Mouse (Mus musculus) hindbrain, embryonic 11.5 days (tissue): Measurements from ENCODE around the gene Akp3. TPM values are rescaled to one million over a fixed set of nuclear protein-coding genes. Genes with fewer than 3 reads are reported as not detected.
A peak's percentile ranks its signal among the peaks of the same experiment; 100 is the strongest.

Source experiments
- ATAC-seq: fragments of 200-750 bp; cut with Nextera tagmentation; 2 replicates; pipeline ENCODE4 v1.8.0; 2017; ENCODE audit warnings: mild to moderate bottlenecking, moderate TSS enrichment, moderate library complexity; ENCODE audit not compliant: low FRiP score
- DNase-seq: peaks from one replicate; pipeline ENCODE4 v3.0.0-alpha.2; 2015; ENCODE audit warnings: low spot score
- H3K27ac ChIP-seq: fragments of 300-500 bp; sonication (generic); 2 replicates; pipeline ENCODE4 v1.5.1; 2014; ENCODE audit warnings: mild to moderate bottlenecking, low read depth, low read length
- H3K27me3 ChIP-seq: fragments of 300-500 bp; sonication (generic); 2 replicates; pipeline ENCODE4 v1.6.1; 2014; ENCODE audit warnings: mild to moderate bottlenecking, low read length, moderate library complexity, mixed read lengths; ENCODE audit not compliant: control insufficient read depth, insufficient read depth
- H3K36me3 ChIP-seq: fragments of 300-500 bp; sonication (generic); 2 replicates; pipeline ENCODE4 v1.6.1; 2014; ENCODE audit warnings: mild to moderate bottlenecking, low read length, moderate library complexity, mixed read lengths; ENCODE audit not compliant: control insufficient read depth, insufficient read depth
- H3K4me1 ChIP-seq: fragments of 300-500 bp; sonication (generic); replicated peaks from 2 replicates; pipeline ENCODE4 v1.6.1; 2014; ENCODE audit warnings: low read length, mixed read lengths; ENCODE audit not compliant: control insufficient read depth, insufficient read depth
- H3K4me2 ChIP-seq: fragments of 300-500 bp; sonication (generic); replicated peaks from 2 replicates; pipeline ENCODE4 v1.6.1; 2014; ENCODE audit warnings: mild to moderate bottlenecking, low read depth, low read length
- H3K4me3 ChIP-seq: fragments of 300-500 bp; sonication (generic); 2 replicates; pipeline ENCODE4 v1.5.1; 2014; ENCODE audit warnings: low read depth, low read length
- H3K9ac ChIP-seq: fragments of 300-500 bp; sonication (generic); 2 replicates; pipeline ENCODE4 v1.6.1; 2014; ENCODE audit warnings: low read depth, low read length
- H3K9me3 ChIP-seq: fragments of 300-500 bp; sonication (generic); 2 replicates; pipeline ENCODE4 v1.6.1; 2016; ENCODE audit warnings: low read length; ENCODE audit not compliant: control insufficient read depth
- WGBS: fragments of 180-500 bp; shearing (Covaris S2); extraction: QIAGEN DNeasy Blood & Tissue Kit; methylation state at CpG from one replicate; pipeline ENCODE4 v1.1.7; 2014; 5-methylcytosine and 5-hydroxymethylcytosine counted together
- polyA plus RNA-seq: library from polyadenylated mRNA; unstranded; fragments of >200 nt; fragmentation: Nextera tagmentation; extraction: Ambion mirVana; gene quantifications from 2 replicates; pipeline ENCODE4 v1.2.1, GENCODE M21; 2014

The Akp3 gene
- polyA plus RNA-seq, 1 experiment from 2014 or later, result not detected

DNA sequence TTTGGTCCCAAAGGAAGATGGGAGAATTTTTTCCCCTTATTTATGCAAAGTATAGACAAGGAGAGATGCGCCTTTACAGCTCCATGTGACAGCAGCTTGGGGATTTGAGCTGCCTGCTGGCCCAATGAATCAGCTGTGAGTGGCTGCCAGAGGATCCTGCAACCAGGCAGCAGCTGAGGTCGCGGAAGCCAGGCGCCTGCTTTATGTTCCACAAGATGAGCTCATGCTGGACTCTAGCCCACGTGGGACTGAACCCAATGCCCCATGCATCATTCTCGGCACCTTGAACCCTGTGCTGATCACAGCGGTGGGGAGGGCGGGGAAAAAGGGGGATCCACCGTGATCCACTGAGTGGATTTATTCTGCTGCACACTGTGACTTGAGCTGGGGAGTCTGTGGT lies 17.7 kb downstream of the Akp3 start:
- no peak for DNase-seq
- Histone ChIP-seq H3K36me3 (no peaks in the 10 kb centered on the region), H3K4me1 (no peaks in the 10 kb centered on the region), H3K9ac (no peak overlapping the region), H3K27me3 (no peaks in the 10 kb centered on the region), H3K27ac (no peak overlapping the region), H3K4me3 (no peak overlapping the region), H3K9me3 (no peaks in the 10 kb centered on the region), H3K4me2 (no peak overlapping the region)
- ATAC-seq, result peak; percentile 57; the same call in 1 of the 2 replicates
- WGBS, result 73% methylated on average over 9 of the region's 9 CpGs

DNA sequence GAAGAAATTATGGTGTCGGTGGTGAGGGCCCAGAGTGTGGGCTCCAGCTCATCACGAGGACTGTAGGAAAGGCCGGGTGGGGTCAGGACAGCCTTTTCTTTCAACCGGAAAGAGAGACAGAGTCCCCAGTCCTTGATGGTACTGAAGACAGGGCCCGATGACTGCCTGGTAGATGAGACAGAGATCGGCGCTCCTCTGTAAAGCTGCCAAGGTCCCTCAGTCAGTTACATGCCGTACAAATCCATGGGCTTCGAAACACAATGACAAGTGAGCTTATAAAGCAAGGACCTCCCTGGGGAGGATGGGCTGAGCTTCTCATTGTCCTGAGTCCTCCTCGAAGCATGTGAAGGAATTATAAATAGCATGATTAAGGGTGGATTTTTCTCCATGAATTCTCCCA lies 18.4 kb downstream of the Akp3 start:
- Histone ChIP-seq H3K27ac (no peak overlapping the region), H3K4me3 (no peak overlapping the region), H3K27me3 (no peaks in the 10 kb centered on the region), H3K9me3 (no peaks in the 10 kb centered on the region), H3K9ac (0 out of 2 replicates have a peak overlapping the region, but pooled peaks have one; percentile 23), H3K4me1 (no peaks in the 10 kb centered on the region), H3K4me2 (no peak overlapping the region), H3K36me3 (no peaks in the 10 kb centered on the region)
- 70% methylated on average over 10 of the region's 10 CpGs for WGBS
- DNase-seq (no peak), ATAC-seq (no peak)

DNA sequence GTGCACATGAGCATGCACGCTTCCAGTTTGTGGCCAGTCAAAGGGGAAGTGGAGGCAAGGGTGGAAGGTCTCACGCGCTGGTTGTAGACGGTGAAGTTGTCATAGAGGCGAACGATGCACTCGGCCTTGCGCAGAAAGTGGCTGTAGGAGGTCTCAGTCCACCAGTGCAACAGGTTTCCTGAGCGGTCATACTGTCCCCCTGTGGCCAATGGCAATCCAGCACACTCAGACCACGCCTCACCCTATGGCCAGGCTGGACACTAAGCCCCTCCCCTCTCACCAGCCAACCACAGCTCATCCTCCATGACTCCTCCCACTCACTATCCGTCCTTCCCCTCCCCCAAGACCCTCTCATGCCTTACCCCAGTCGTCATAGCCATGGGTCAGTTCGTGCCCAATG lies 24.6 kb downstream of the Akp3 start:
- Histone ChIP-seq H3K9me3 (no peaks in the 10 kb centered on the region), H3K27ac (no peak overlapping the region), H3K4me3 (no peak overlapping the region), H3K4me2 (no peak overlapping the region), H3K27me3 (peaks cover 38% of the 10 kb centered on the region), H3K4me1 (peaks cover 5% of the 10 kb centered on the region; the same call in 1 of the 2 replicates), H3K36me3 (no peaks in the 10 kb centered on the region), H3K9ac (no peak overlapping the region)
- 28% methylated on average over 13 of the region's 13 CpGs for WGBS
- ATAC-seq (no peak), DNase-seq (peak; percentile 28)

DNA sequence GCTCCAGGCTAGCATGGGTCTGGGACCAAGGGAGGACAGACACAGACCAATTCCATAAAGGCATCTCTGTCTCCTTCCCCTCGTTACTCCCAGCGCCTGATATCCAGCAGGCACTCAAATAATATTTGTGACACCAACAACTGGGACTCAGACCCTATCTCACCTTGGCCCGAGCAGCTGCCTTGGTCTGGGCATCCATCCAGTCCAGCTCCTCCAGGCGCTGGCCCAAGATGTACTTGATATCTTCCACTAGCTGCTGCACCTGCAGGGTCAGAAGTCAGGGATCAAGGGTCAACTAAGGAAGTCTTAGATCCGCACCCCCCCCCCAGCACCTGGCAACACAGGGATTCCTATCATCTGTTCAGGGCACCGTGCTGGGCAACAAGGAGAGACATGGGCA lies 26.5 kb downstream of the Akp3 start:
- Histone ChIP-seq H3K27ac (no peak overlapping the region), H3K9me3 (no peaks in the 10 kb centered on the region), H3K4me2 (no peak overlapping the region), H3K9ac (no peak overlapping the region), H3K4me1 (peaks cover 8% of the 10 kb centered on the region; the same call in 1 of the 2 replicates), H3K4me3 (no peak overlapping the region), H3K27me3 (peaks cover 56% of the 10 kb centered on the region), H3K36me3 (no peaks in the 10 kb centered on the region)
- 86% methylated on average over 6 of the region's 6 CpGs for WGBS
- no peak for ATAC-seq
- no peak for DNase-seq

DNA sequence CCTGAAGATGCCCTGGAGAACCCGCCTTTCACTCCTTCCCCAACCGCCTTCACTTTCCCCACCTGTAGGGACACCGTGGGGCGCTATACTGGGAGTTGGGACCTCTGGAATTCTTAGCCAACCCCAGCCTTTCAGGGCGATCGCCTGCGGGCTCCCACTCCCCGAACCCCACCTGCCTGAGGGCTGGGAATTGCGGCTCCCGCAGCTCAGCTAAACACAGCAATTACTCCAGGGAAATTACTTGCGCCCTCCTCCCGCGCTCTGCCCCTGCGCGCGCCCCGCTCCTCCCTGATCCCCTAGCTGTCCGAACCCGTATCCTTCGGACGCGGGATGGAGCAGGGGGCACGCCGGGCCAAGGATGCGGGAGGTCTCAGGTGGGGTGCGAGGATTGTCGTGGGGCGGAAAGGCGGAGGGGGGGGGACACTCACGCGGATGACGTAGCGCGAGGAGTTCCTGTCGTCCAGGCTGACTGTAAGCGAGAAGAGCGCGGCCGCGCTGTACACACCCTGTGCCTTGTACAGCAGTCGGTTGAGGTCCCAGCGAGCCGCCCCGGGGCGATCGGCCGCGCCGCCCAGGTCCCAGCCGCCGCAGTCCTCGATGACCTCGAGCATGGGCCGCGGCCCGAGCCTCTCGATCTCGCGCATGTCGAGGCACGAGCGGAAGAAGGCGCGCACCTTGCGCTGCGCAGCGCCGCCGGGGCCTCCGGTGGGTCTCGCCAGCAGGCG lies 29.2 kb downstream of the Akp3 start:
- no peaks in the 10 kb centered on the region for H3K36me3 ChIP-seq
- WGBS, result under 1% methylated on average over 71 of the region's 72 CpGs
- peak overlapping the region; percentile 41 for H3K4me3 ChIP-seq
- peak overlapping the region; percentile 74 for H3K4me2 ChIP-seq
- peak; percentile 52 for DNase-seq
- peaks cover 81% of the 10 kb centered on the region for H3K27me3 ChIP-seq
- no peak for ATAC-seq
- H3K9me3 ChIP-seq, result no peaks in the 10 kb centered on the region
- H3K27ac ChIP-seq, result no peak overlapping the region
- H3K9ac ChIP-seq, result peak overlapping the region; percentile 34; the same call in 1 of the 2 replicates
- H3K4me1 ChIP-seq, result peaks cover 8% of the 10 kb centered on the region; the same call in 1 of the 2 replicates

DNA sequence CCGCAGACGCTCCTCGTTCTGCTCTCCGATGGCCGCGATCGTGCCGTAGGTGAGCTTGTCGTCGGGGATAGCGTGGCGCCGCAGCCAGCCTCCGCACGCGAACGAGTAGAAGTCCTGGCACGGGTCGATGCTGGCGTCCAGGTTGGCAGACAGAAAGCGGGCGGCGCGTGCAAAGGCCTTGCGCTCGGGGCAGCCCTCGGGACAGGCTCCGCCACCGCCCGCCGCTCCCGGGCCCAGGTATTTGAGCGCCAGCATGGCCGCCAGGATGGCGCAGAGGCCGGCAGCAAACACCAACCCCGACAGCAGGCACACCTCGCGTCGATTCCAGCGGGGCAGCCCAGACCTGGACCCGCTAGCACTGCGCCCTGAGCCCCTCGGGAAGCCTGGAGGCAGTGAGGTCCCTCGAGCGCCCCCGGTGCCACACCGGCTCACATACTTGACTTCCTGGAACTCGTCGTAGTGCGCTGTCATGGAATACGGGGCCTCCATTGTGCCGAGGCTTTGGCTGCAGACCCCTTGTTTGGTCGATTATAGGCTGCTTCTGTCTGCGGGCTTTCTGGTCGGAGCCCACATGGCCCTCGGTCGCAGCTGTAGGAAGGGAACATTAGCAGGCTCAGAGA lies 29.8 kb downstream of the Akp3 start:
- H3K9me3 ChIP-seq, result no peaks in the 10 kb centered on the region
- peak overlapping the region; percentile 74 for H3K4me2 ChIP-seq
- 2% methylated on average over 58 of the region's 58 CpGs for WGBS
- H3K4me1 ChIP-seq, result peaks cover 8% of the 10 kb centered on the region; the same call in 1 of the 2 replicates
- no peak overlapping the region for H3K27ac ChIP-seq
- H3K27me3 ChIP-seq, result peaks cover 81% of the 10 kb centered on the region
- DNase-seq, result peak; percentile 54
- H3K4me3 ChIP-seq, result peak overlapping the region; percentile 41
- H3K9ac ChIP-seq, result 0 out of 2 replicates have a peak overlapping the region, but pooled peaks have one; percentile 34
- ATAC-seq, result no peak
- no peaks in the 10 kb centered on the region for H3K36me3 ChIP-seq

DNA sequence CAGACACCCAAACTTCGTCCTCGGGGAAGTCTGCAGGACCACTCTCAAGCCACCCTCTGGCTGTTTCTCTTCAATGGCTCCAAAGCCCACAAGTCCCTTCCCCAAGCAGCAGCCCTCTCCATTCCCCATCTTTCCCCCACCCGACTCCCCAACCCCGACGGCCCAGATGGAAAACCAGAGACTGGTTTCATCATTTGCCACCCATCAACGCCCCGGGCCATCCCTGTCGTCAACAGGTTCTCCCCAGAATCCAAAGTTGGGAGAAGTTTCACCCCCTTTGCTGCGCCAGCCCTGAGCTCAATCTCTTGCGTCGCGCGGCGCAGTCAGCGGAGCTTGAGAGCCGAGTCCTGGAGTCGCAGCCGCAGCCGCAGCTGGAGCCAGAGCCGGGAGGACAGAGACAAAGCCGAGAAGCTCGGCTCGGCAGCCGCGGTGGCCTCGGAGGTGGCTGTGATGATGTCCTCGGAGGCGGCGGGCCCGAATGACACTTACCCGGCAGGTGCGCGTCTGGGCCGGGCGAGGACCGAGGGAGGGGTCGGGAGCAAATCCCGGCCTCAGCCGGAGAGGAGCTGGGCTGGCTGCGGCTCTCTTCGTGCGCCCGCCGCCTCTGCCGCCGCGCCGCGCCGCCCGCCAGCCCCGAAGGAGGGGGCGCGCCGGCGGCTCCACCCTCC lies 30.9 kb downstream of the Akp3 start:
- ATAC-seq (peak; percentile 37; the same call in 1 of the 2 replicates), DNase-seq (peak; percentile 74)
- Histone ChIP-seq H3K36me3 (no peaks in the 10 kb centered on the region), H3K9me3 (no peaks in the 10 kb centered on the region), H3K4me2 (peak overlapping the region; percentile 74), H3K4me1 (peaks cover 8% of the 10 kb centered on the region; the same call in 1 of the 2 replicates), H3K4me3 (peak overlapping the region; percentile 41), H3K9ac (peak overlapping the region; percentile 50), H3K27ac (no peak overlapping the region), H3K27me3 (peaks cover 79% of the 10 kb centered on the region)
- WGBS, result under 1% methylated on average over 42 of the region's 56 CpGs

DNA sequence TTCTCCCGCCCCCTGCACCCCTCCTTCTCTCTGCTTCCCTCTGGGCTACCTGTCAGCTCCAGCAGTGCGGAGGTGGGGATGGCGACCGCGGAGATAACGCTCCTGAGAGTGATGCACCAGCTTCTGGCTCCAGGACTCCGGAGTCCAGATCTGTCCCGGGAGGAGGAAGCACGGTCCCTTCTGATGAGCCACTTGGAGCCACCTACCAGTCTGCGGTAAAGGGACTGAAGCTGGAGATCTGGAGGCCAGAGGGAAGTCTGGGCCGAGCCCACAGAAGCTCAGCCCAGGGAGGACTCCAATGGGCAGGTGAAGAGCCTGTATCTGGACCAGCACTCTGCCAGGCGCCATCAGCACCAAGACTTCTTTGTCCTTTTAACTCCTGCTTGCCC lies 31.4 kb downstream of the Akp3 start, which contains the start of gene Ecel1:
Gene Ecel1, minus strand, starts transcription at position 323 of the 389 bp plus-strand sequence.
- WGBS, result 3% methylated on average over 12 of the region's 12 CpGs
- peak; percentile 43 for DNase-seq
- peak; percentile 39; the same call in 1 of the 2 replicates for ATAC-seq
- peak within 1 kb of the TSS; percentile 50 for H3K9ac ChIP-seq
- H3K36me3 ChIP-seq, result no peaks in the 10 kb centered on the region
- H3K4me3 ChIP-seq, result peak within 1 kb of the TSS; percentile 41
- H3K4me1 ChIP-seq, result peaks cover 8% of the 10 kb centered on the region; the same call in 1 of the 2 replicates
- H3K4me2 ChIP-seq, result peak within 1 kb of the TSS; percentile 74
- H3K27me3 ChIP-seq, result peaks cover 76% of the 10 kb centered on the region
- H3K9me3 ChIP-seq, result no peaks in the 10 kb centered on the region
- no peak within 1 kb of the TSS for H3K27ac ChIP-seq
